Mouse (Mus musculus) spleen, embryonic (tissue): ENCODE measurements around the gene Fbxw2.
"Not testable (repeated sequence)": the region's sequence is repeated elsewhere in the genome, so short reads cannot be mapped to it uniquely, and the experiment has no call there.

Experiments used
- CTCF ChIA-PET: fragments of 350-600 bp; sonication (Branson Sonifier 250); formaldehyde crosslinking; loops from one replicate; lab custom pipeline; 2022; lab: Charles Lee

Gene Fbxw2

DNA sequence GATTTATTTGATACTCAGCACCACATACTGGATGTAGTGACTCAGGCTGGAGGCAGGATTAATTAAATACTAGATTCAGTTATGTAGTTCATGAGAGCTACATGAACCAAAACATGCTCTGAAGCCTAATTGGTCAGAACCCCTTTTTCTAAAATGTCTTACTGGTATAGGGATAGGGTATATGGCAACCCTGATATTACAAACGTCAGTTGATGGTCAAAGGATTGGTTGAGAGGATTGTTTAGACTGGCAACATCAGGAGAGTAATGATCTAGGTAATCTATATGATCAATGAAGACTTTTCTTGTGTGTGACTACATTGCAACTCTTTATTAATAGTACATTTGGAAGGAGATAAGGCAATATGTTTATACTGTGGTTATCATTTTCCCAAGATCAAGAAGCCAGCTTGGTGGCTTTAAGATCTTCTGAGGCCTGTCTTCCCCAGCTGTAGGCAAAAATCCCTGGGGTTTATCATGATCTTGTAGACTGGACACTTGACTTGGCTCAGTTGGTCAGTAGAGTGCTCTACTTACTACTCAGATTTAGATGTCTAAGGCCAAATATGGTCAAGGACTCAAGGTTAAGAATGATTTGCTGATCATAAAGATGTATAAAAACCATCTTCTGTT lies 48.8 kb downstream of the Fbxw2 start:
- CTCF ChIA-PET: no interaction called here

DNA sequence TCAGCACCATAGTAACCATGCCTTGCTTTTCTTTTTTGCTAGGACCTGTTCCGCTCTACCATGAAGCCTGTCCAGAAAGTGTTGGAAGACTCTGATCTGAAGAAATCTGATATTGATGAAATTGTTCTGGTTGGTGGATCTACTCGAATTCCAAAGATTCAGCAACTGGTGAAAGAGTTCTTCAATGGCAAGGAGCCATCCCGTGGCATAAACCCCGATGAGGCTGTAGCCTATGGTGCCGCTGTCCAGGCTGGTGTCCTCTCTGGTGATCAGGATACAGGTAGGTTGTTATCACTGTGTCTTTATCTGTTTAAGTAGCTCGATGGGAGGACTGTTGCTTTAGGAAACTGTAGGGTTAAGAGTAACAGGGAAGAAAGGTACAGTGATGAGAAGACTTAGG lies 51.6 kb downstream of the Fbxw2 start:
- CTCF ChIA-PET: no interaction called here

- CTCF ChIA-PET: interaction anchor here (0.6 kb wide), 1 partner anchor 98 kb away, joined by 3 read pairs; no protein-coding TSS in a partner anchor
Measured at GRCm38 (mm10) chr2:34773673-34774072, 52.4 kb downstream of the Fbxw2 start.

DNA sequence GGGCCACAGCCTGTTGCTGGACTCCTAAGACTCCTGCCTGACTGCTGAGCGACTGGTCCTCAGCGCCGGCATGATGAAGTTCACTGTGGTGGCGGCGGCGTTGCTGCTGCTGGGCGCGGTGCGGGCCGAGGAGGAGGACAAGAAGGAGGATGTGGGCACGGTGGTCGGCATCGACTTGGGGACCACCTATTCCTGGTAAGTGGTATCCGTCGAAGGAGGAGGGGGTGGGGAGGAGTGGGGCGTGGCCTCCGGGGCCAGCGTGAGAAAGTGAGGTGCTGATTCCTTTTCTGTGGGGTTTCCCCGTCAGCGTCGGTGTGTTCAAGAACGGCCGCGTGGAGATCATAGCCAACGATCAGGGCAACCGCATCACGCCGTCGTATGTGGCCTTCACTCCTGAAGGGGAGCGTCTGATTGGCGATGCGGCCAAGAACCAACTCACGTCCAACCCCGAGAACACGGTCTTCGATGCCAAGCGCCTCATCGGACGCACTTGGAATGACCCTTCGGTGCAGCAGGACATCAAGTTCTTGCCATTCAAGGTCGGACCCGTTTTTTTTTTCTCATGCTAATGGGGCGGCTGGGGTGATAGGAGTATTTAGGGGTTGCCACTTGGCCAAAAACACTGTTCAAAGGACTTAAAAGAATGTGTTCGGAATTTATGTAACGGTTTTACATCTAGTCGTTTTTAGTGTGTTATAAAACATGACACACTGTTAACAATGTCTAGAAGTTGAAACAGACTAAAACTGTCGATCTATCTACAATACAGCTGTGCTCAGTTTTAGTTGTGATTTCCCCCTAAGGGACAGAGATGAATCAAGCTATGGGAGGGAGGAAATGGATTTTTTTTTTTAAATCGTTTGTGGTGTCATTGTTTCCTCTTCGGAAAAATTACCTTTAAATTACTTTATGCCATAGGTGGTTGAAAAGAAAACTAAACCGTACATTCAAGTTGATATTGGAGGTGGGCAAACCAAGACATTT lies 53.6 kb downstream of the Fbxw2 start:
- CTCF ChIA-PET: interaction anchor here (0.6 to 1.3 kb wide), 5 partner anchors 18 to 1354 kb away, joined by 3 to 5 read pairs (median 4); partner anchors contain the start of gene Gapvd1

DNA sequence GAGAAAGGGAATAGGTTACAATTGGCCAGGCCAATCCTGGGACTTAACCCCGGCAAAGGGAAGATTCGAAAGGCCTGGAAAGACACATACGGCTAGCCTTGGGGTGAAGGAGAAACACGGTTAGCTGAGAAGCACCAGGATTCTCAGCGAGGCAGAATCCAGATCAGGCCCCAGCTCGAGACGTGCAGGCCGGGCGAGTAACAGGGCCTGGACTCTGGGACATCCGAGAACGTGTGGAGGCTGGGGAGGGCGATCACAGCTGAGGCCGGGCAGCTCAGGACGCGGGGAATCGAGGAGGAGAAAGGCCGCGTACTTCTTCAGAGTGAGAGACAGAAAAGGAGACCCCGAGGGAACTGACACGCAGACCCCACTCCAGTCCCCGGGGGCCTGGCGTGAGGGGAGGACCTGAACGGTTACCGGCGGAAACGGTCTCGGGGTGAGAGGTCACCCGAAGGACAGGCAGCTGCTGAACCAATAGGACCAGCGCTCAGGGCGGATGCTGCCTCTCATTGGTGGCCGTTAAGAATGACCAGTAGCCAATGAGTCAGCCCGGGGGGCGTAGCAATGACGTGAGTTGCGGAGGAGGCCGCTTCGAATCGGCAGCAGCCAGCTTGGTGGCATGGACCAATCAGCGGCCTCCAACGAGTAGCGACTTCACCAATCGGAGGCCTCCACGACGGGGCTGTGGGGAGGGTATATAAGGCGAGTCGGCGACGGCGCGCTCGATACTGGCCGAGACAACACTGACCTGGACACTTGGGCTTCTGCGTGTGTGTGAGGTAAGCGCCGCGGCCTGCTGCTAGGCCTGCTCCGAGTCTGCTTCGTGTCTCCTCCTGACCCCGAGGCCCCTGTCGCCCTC lies 54.5 kb downstream of the Fbxw2 start, which contains the start of gene Hspa5:
Gene Hspa5, plus strand, starts transcription at position 603 of the 859 bp plus-strand sequence.
- CTCF ChIA-PET: interaction anchor here (0.6 to 1.3 kb wide), 2 partner anchors 17 to 197 kb away, joined by 3 read pairs; partner anchors contain the start of gene Gapvd1

DNA sequence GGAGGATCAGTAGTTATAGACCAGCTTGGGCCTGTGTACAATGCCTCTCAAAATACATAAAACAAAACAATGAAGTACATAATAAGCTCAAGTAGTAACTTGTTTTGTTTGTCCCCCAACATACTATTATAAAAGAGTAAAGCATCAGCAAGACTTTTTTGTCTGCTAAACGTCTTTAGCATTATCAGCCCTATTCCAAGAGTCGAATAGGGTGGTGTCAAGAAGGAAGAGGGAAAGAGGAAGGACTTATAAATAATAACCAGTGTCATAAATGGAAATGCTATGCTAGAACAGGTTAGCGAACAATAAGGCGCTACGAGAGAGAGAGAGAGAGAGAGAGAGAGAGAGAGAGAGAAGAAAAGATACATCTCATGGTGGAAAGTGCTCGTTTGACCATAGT lies 55.2 kb downstream of the Fbxw2 start:
- CTCF ChIA-PET: interaction anchor here (0.5 to 1.3 kb wide), 2 partner anchors 16 to 47 kb away, joined by 3 read pairs; partner anchors contain the start of gene Gapvd1

DNA sequence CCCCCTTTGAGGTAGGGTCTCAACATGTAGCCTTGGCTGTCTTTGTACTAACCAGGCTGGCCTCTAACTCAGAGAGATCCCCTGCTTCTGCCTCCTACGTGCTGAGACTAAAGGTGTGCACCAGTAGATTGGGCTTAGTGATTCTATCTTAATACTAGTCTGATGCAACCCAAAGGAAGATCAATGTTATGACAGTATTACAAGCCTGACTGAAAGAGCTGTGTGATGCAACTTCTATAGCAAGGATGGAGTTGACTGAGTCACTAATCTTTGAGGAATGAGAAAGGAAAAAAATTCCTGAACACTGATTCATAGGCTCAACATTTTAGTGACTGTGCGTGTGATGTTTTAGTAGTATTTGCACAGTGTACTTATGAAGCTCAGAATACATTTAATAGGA lies 56.1 kb downstream of the Fbxw2 start:
- CTCF ChIA-PET: no interaction called here

- CTCF ChIA-PET: no interaction called here
Measured at GRCm38 (mm10) chr2:34764801-34765200, 61.3 kb downstream of the Fbxw2 start.

DNA sequence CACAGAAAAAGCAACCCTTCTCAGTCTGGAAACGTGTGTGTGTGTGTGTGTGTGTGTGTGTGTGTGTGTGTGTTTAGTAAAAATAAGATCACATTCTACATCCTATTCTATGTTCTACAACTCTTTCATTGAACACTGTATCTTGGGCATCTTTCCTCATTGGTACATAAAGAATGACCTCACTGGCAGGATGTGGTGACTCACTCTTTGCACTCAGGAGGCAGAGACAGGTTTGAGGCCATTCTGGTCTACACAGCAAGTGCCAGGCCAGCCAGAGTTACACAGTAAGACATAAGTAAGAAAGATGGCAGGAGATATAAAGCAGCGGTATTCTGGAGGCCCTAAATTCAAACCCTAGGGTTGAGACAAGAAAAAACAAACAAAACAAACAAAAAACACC lies 63.2 kb downstream of the Fbxw2 start:
- CTCF ChIA-PET: no interaction called here

DNA sequence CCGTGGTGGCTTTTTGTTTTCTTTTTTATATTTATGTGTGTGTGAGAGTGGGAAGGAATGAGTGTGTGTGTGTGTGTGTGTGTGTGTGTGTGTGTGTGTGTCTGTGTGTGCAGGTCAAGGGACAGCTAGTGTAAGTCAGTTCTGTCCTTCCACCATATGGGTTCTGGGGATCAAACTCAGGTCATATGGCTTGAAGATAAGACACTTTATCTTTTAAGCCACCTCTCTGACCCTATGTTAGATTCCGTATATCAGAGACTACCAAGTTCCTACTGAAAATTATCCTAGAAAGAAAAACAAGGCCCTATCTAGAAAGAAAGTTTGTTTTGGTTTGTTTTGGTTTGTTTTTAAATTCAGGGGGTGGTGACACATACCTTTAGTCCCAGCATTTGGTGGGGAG lies 63.9 kb downstream of the Fbxw2 start:
- CTCF ChIA-PET: no interaction called here

- CTCF ChIA-PET: not testable (repeated sequence)
Measured at GRCm38 (mm10) chr2:34761272-34761671, 64.8 kb downstream of the Fbxw2 start.

DNA sequence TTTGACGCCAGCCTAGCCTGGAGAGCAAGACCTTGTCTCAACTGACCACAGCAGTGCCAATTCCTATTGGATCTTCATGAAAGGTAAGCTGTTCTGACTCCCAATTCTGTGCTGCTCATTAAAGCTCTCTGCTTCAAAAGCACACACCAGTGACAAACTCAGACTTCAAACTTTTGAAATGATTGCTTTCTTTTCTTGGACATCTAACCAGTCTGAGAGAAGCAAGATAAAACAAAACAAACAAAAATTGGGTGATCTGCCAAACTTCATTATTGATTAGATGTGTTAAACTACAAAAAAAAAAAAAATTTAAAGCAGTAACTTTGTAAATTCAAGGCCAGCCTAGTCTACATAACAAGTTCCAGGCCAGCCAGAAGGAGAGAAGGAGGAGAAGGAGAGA lies 68.8 kb downstream of the Fbxw2 start:
- CTCF ChIA-PET: interaction anchor here (0.7 kb wide), 1 partner anchor 148 kb away, joined by 3 read pairs; no protein-coding TSS in a partner anchor

DNA sequence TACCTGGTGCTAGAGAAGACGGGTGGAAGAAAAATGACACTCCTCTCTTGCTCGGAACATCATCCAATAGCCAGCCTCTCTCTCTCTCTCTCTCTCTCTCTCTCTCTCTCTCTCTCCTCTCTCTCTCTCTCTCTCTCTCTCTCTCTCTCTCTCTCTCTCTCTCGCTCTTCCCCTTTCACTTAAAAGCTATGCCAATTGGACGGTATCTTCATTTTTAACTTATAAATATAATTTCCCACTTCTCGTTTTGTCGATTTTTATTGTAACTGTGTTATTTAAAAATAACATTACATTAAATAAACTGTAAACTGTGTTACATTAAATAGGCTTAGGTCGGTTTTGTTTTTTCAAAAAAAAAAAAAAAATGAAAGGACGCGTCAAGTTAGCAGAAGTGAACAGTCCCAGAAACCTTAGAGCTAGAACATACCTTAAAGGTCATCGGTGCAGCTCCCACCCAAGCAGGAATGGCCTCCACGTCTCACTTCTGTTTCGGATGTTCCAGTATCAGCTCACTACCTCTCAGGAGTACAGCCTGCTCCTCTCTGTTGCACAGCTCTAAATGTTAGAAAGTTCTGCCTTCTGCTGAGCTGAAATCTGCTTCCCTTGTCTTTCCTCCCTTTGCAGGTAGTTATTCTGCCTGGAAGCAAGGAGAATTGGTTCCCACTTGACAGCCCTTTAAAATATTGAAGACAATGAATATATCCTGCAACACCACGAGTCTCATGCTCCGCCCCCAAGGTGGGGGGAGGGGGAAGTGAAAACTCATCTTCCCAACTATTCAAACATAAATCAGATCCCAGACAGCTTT lies 71.4 kb downstream of the Fbxw2 start, which contains the start of gene Gapvd1:
Gene Gapvd1, minus strand, starts transcription at position 682 of the 808 bp plus-strand sequence.
- CTCF ChIA-PET: interaction anchor here (0.5 to 1.0 kb wide), 3 partner anchors 17 to 942 kb away, joined by 3 read pairs; partner anchors contain the start of gene Hspa5
